ENCODE assay signal across 10 mouse cellular contexts in the genomic region with DNA sequence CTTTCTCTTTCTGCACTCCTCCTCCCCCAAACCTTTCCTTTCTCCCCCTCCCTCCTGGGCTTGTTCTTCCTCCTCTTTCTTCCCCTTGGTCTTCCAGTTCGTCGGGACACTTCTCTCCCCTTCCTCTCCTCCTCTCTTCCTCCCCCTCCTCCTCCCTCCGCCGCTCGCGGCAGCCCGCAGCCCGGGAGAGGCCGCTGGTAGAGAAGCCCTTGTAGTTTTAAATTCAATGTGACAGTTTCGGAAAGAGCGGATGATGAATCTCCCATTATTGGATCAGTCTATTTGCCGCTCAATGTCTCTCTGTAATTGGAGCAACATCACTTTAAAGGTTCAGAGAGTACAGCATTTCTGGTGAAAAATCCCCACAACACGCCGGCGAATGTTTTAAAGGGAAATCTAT. TPM values are rescaled to one million over a fixed set of nuclear protein-coding genes. Genes with fewer than 3 reads are reported as not detected.
DNase-seq lines count a peak whose midpoint lies in the region; ATAC-seq and TF ChIP-seq lines count a peak whose summit lies in the region.
"Had no signal": no experiment of that assay in that cellular context is flagged by ENCODE, and none has a peak within 500 bp of the region (broad histone marks: within the 10 kb centered on the region; RNA-seq: fewer than 3 reads in every experiment).

TSS of gene Uncx (plus strand) at position 281 of the 400 bp plus-strand sequence.

- no peak for TF ChIP-seq POLR2A in heart, adult 2 months (IDR thresholded peaks at IDR 0.05; ENCODE audit: insufficient read depth, low read depth, low read length)

- H3K9me3 ChIP-seq in heart, embryonic 13.5 days, result no peaks in the 10 kb centered on the region
- no peaks in the 10 kb centered on the region for H3K9me3 ChIP-seq in hindbrain, embryonic 15.5 days
- no peaks in the 10 kb centered on the region for H3K9me3 ChIP-seq in midbrain, postnatal 0 days (ENCODE audit: low read length)

- H3K27me3 ChIP-seq in heart, embryonic 13.5 days (replicated peaks), result peaks cover 97% of the 10 kb centered on the region
- H3K27me3 ChIP-seq in heart, adult 2 months (ENCODE audit: control insufficient read depth, insufficient read depth, low read length), result peaks cover 49% of the 10 kb centered on the region
- H3K27me3 ChIP-seq in hindbrain, embryonic 15.5 days, result peaks cover 23% of the 10 kb centered on the region
- H3K27me3 ChIP-seq in midbrain, postnatal 0 days (ENCODE audit: insufficient read depth, low read length), result peaks cover 59% of the 10 kb centered on the region

- intact Hi-C loops in heart, adult 2 months (cut with DNase I), result no loop called here

- no peak for ATAC-seq in heart, embryonic 13.5 days (ENCODE audit: extremely low read depth, insufficient number of reproducible peaks, low FRiP score, low TSS enrichment)
- ATAC-seq in hindbrain, embryonic 15.5 days (ENCODE audit: low FRiP score, low read depth), result no peak
- ATAC-seq in midbrain, postnatal 0 days (ENCODE audit: low FRiP score), result no peak
- ATAC-seq: CD4-positive, CD25-positive, alpha-beta regulatory T cell, adult 4 months had no signal

- no peak for TF ChIP-seq CTCF in heart, adult 2 months (IDR thresholded peaks at IDR 0.05)
- no peak for TF ChIP-seq CTCF in midbrain, postnatal 0 days (IDR thresholded peaks at IDR 0.05)

- peaks cover 17% of the 10 kb centered on the region for H3K4me1 ChIP-seq in heart, embryonic 13.5 days
- no peaks in the 10 kb centered on the region for H3K4me1 ChIP-seq in heart, adult 2 months (ENCODE audit: control insufficient read depth, insufficient read depth, low read length)
- peaks cover 33% of the 10 kb centered on the region for H3K4me1 ChIP-seq in hindbrain, embryonic 15.5 days (replicated peaks)
- H3K4me1 ChIP-seq in midbrain, postnatal 0 days (ENCODE audit: insufficient read depth, low read length), result no peaks in the 10 kb centered on the region

- 1% methylated on average over 15 of the region's 15 CpGs for WGBS in heart, embryonic 13.5 days
- under 1% methylated on average over 15 of the region's 15 CpGs for WGBS in heart, adult 2 months
- WGBS in hindbrain, embryonic 15.5 days, result under 1% methylated on average over 15 of the region's 15 CpGs
- WGBS in midbrain, postnatal 0 days, result under 1% methylated on average over 15 of the region's 15 CpGs

- no peak for TF ChIP-seq EP300 in heart, adult 2 months (IDR thresholded peaks at IDR 0.05; ENCODE audit: insufficient read depth, low read depth, low read length)

- peak within 1 kb of the TSS; percentile 18 for H3K4me3 ChIP-seq in heart, embryonic 13.5 days
- H3K4me3 ChIP-seq in heart, adult 2 months, result no peak within 1 kb of the TSS
- peak within 1 kb of the TSS; percentile 54 for H3K4me3 ChIP-seq in hindbrain, embryonic 15.5 days
- H3K4me3 ChIP-seq in midbrain, postnatal 0 days (ENCODE audit: low read depth, low read length), result peak within 1 kb of the TSS; percentile 46

- peak within 1 kb of the TSS; percentile 49 for H3K4me2 ChIP-seq in heart, embryonic 13.5 days
- H3K4me2 ChIP-seq in hindbrain, embryonic 15.5 days, result peak within 1 kb of the TSS; percentile 52
- peak within 1 kb of the TSS; percentile 51 for H3K4me2 ChIP-seq in midbrain, postnatal 0 days (ENCODE audit: low read depth, low read length, poor library complexity, severe bottlenecking)

- no peaks in the 10 kb centered on the region for H3K79me2 ChIP-seq in heart, adult 2 months (replicated peaks; ENCODE audit: control insufficient read depth, insufficient read depth, low read length)

- no peak for DNase-seq in heart, adult 2 months
- DNase-seq in cerebellum, postnatal 10 days, result peak; percentile 62 to 67
- DNase-seq in midbrain, postnatal 0 days (ENCODE audit: low spot score), result no peak
- no peak for DNase-seq in ovary, postnatal 10 days (ENCODE audit: low spot score)
- DNase-seq in layer of hippocampus, adult 9-11 months, result no peak
- no peak for DNase-seq in thymus, adult 18-20 months
- DNase-seq: kidney, adult 2 months had no signal

- no peak within 1 kb of the TSS for H3K9ac ChIP-seq in heart, embryonic 13.5 days
- H3K9ac ChIP-seq in heart, adult 2 months (ENCODE audit: low read depth, low read length), result no peak within 1 kb of the TSS
- peak within 1 kb of the TSS; percentile 62 for H3K9ac ChIP-seq in hindbrain, embryonic 15.5 days
- peak within 1 kb of the TSS; percentile 62 for H3K9ac ChIP-seq in midbrain, postnatal 0 days (replicated peaks; ENCODE audit: low read length, poor library complexity, severe bottlenecking)

- no peaks in the 10 kb centered on the region for H3K36me3 ChIP-seq in heart, embryonic 13.5 days
- no peaks in the 10 kb centered on the region for H3K36me3 ChIP-seq in heart, adult 2 months (ENCODE audit: control insufficient read depth, insufficient read depth, low read length)
- H3K36me3 ChIP-seq in hindbrain, embryonic 15.5 days, result no peaks in the 10 kb centered on the region
- H3K36me3 ChIP-seq in midbrain, postnatal 0 days (ENCODE audit: insufficient read depth, low read length), result no peaks in the 10 kb centered on the region

- H3K27ac ChIP-seq in heart, embryonic 13.5 days (replicated peaks), result no peak within 1 kb of the TSS
- H3K27ac ChIP-seq in heart, adult 2 months, result no peak within 1 kb of the TSS
- H3K27ac ChIP-seq in hindbrain, embryonic 15.5 days (replicated peaks), result peak within 1 kb of the TSS; percentile 87
- peak within 1 kb of the TSS; percentile 69 for H3K27ac ChIP-seq in midbrain, postnatal 0 days (ENCODE audit: low read depth, low read length)

RNA-seq across cellular contexts. Expression of gene Uncx, which starts in this region (rescaled TPM):
- polyA plus RNA-seq in heart, embryonic 13.5 days (2015; fragmentation: Nextera tagmentation; extraction: Ambion mirVana), result not detected in 2 replicates
- not detected for total RNA-seq in heart, adult 2 months (2021)
- polyA plus RNA-seq in heart, adult 2 months (2012; rRNA removed), result not detected in 2 replicates
- polyA plus RNA-seq in hindbrain, embryonic 15.5 days (2015; fragmentation: Nextera tagmentation; extraction: Ambion mirVana), result 35.9 and 47.3 TPM in 2 replicates
- total RNA-seq in midbrain, postnatal 0 days (2014; rRNA removed), result 21.2 and 24.3 TPM in 2 replicates
- 15.5 and 20.0 TPM in 2 replicates for polyA plus RNA-seq in midbrain, postnatal 0 days (2015; fragmentation: Nextera tagmentation; extraction: Ambion mirVana)
- polyA plus RNA-seq: CD4-positive, CD25-positive, alpha-beta regulatory T cell, adult 4 months had no signal

Comparison
In these comparisons a context has a peak if more than half of its experiments do, and no peak if none do; other contexts are left out.
1. RNA of gene Uncx (total RNA-seq): 21.2 to 24.3 TPM in midbrain, postnatal 0 days; not detected in heart, adult 2 months; every median in the first group is over 10 times any median in the second.
2. RNA of gene Uncx (polyA plus RNA-seq): 35.9 to 47.3 TPM in hindbrain, embryonic 15.5 days and 15.5 to 20.0 TPM in midbrain, postnatal 0 days; not detected in heart, embryonic 13.5 days and not detected in heart, adult 2 months; every median in the first group is over 10 times any median in the second.
3. H3K27ac ChIP-seq: peak in hindbrain, embryonic 15.5 days (single experiment) and midbrain, postnatal 0 days (single experiment); none in heart, embryonic 13.5 days (single experiment) and heart, adult 2 months (single experiment).
4. H3K9ac ChIP-seq: peak in hindbrain, embryonic 15.5 days (single experiment) and midbrain, postnatal 0 days (single experiment); none in heart, embryonic 13.5 days (single experiment) and heart, adult 2 months (single experiment).
5. DNase-seq: peak in cerebellum, postnatal 10 days (2 of 2); none in heart, adult 2 months (0 of 2), midbrain, postnatal 0 days (single experiment), ovary, postnatal 10 days (single experiment), layer of hippocampus, adult 9-11 months (single experiment) and thymus, adult 18-20 months (0 of 2).
6. Peak in every context shown above with its lines, with median percentiles within 50 percentile points of each other: H3K4me2 ChIP-seq.